Mouse (Mus musculus): ENCODE data around the gene Olfr715.

DNA sequence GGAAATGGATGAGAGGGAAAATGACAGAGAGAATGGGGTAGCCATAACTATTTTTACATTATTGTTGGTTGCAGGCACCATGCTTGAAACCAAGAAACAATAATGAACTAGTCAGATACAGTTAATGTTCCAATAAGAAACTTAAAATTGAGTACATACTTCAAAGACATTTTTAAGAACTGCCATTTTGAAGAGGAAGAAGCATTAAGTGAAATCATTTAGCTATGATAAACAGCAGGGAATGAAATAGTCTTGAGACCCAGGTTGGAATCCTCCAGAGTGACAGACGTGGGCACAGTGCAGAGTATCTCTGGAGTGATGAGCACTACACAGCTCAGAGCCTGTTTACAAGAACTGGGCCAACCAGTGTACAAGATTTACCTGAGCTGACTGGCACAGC is 38.0 kb downstream of the Olfr715 start, which contains the start of gene Olfr17:
- TF ChIP-seq CTCF (IDR thresholded peaks at IDR 0.05; ENCODE audit: extremely low read depth, insufficient read depth, insufficient read length, insufficient replicate concordance), result no peak
- TF ChIP-seq POLR2A (IDR thresholded peaks at IDR 0.05; ENCODE audit: low read depth, low read length), result no peak
